Mouse (Mus musculus) C2C12 (cell line): Measurements from ENCODE around the gene Gpr135.

Source experiments
- CEBPB ChIP-seq: IDR thresholded peaks from one replicate; pipeline ENCODE4 v1.6.1; 2011; ENCODE audit warnings: low read depth, mild to moderate bottlenecking, control low read depth, moderate library complexity
- CTCF ChIP-seq: IDR thresholded peaks from one replicate; pipeline ENCODE4 v1.5.1; 2011; ENCODE audit not compliant: control insufficient read depth, insufficient read depth, insufficient read length
- MAX ChIP-seq: IDR thresholded peaks from one replicate; pipeline ENCODE4 v1.6.1; 2011; ENCODE audit warnings: mild to moderate bottlenecking, control low read depth
- MYOD1 ChIP-seq: IDR thresholded peaks from one replicate; pipeline ENCODE4 v1.6.1; 2011; ENCODE audit warnings: low read depth; ENCODE audit not compliant: control insufficient read depth, insufficient read length
- MYOG ChIP-seq: IDR thresholded peaks from one replicate; pipeline ENCODE4 v1.6.1; 2011; ENCODE audit not compliant: control insufficient read depth, insufficient read length; ENCODE audit errors: extremely low read depth
- USF1 ChIP-seq: IDR thresholded peaks from one replicate; pipeline ENCODE4 v1.6.1; 2011; ENCODE audit warnings: low read depth, mild to moderate bottlenecking, control low read depth, moderate library complexity

DNA sequence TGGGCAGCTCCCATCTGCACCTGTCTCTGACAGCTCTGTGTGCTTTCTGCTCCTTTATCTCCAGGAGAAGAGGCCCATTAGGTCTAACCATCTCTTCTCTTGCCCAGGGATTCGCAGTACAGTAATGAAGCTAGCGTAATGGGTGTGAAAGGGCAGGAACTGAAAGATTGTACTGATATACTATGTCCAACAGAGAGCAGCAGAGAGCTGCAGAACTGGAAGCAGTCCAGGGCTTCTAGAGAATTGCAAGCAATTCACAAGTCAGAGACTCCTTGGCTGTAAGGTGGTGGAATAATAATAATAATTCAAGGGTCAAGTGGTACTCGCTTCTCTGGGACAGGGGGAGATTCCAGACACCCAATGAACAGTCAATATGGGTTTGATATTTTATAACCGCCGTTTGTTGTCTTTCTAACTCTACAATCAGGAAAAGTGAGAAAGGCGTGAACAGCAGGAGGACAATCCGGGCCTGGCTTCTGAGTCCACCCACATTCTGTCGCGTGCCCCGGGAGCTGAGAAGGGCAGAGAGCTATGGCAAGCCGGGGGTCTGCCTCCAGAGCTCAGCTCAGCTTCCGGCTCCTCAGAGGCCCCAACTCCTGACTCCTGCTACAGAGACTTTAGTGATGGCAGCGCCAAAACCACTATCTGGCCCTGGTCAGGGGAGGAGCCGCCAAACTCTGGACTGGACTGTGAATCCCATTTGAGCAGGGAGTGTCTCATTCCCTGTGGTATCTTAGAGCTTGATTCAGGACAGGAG lies 33.8 kb upstream of the Gpr135 start:
- TF ChIP-seq CTCF = no peak
- no peak for TF ChIP-seq MAX
- no peak for TF ChIP-seq MYOD1
- TF ChIP-seq USF1 = no peak
- TF ChIP-seq CEBPB = no peak
- no peak for TF ChIP-seq MYOG
